Mouse (Mus musculus) cerebellum, adult 18-20 months (tissue): Measurements from ENCODE around the gene Rln1.

Experiments
- DNase-seq, 2 experiments: peaks; one replicate each; pipeline ENCODE4 v3.0.0; 2021

Gene Rln1

DNA sequence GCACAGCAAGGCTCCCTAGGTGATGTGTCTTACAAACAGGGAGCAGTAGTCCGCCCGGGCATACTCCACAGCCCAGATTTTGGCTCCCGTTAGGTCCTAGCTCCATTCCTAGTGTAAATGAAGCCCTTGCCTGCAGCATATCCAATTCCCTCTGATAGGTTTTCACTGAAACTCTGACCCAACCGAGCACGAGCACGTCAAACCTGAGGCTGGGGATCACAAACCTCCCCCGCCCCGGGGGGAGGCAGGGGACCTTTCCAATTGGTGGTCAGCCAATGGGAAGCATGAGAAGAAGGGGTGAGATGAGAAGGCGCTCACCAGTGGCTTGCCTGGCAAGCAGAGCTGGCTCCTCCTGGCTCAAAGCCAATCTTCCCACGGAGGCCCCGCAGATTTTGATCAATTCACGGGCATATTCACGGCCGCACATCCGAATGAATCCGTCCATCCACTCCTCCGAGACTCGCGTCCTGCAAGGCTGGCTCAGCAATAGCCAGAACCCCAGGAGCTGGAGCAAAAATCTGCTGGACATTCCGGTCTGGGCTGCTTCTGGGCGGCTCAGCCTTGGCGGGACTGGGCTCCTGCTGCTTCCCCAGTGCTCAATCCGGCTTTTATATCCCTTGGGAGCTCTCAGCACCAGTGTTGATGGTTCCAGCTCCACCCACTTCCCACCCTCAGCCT is at the start of gene Rln1:
Gene Rln1 (minus strand): TSS at position 603 of the 678 bp plus-strand sequence.
- peak; percentile 15 to 49 for DNase-seq

DNA sequence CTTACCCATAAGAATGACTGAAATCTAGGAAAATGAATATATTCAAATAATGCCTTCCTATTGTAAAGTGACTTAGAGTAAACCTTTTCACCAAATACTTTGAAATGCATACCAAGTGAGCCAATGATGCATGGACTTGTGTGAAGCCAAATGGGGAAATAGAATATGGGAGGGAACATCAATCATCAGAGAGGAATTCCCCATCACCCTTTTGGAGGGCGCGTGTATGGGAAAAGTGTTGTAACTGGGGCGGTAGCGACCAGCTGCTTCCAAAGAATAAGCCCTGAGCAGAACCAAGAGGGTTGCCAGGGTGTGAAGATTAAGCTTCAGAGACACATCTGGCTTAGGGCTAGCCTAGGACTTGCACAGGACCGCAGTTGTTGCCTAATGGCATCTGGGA is 48.9 kb upstream of the Rln1 start:
- no peak for DNase-seq

DNA sequence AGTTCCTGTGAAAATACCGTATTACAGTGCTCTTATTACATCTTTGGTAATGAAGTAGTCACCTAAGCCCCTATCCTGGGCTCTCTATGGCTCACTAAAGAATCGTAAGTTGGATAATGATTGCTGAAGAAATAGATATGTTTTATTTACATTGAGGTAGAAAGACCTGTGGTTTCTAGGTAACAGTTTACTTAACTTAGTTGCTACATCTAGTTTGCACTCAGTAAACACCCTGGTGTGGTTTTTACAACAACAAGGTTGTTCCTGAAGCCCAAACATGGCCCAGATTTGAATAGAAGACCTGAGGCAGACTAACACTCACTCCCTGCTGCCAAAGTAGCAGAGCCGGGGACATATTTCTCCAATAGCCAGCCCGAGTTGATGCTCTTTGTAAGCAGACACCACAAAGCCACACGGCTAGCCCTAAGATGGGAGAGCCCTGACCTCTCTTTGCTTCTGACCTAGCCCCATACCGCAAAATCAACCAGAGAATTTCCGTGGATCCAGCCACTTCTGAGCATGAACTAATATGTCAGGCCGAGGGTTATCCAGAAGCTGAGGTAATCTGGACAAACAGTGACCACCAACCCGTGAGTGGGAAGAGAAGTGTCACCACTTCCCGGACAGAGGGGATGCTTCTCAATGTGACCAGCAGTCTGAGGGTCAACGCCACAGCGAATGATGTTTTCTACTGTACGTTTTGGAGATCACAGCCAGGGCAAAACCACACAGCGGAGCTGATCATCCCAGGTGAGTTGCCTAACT is 45.6 kb upstream of the Rln1 start:
- no peak for DNase-seq

DNA sequence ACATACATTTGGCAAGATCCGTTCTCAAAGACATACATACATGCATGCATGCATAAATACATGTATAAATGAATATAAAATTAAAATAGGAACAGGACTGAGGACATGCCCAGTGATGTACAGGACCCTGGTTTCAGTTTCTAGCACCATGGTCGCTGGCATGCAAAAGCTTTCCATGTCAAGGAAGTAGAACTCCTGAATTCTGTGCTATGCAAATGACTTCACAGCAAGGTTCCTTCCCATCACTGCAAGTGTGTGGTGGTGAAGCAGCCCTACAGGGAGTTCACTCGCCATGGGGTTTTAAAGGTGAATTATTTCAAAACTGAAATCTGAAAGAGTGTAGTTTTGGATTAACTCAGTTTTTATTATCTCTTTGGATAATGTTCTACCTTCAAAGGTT is 41.9 kb upstream of the Rln1 start:
- DNase-seq: no peak

DNA sequence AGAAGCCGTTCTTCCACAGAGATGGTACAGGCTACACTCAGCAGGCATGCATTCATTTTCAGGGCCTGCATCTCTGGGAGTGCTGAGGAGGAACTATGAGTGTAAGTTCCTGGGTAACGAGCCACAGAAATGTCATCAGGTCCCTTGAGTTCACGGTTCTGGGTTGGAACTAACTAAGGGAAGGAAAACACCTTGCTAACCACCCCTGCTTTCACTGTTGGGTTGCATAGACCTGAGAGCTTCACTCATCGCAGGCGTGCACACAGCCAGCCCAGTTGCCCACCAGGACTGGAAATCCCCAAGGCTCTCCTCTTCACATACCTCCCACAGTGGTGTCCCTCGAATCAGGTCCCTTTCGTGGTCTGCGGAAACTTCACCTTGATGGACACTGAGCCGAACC is 40.5 kb upstream of the Rln1 start:
- no peak for DNase-seq

DNA sequence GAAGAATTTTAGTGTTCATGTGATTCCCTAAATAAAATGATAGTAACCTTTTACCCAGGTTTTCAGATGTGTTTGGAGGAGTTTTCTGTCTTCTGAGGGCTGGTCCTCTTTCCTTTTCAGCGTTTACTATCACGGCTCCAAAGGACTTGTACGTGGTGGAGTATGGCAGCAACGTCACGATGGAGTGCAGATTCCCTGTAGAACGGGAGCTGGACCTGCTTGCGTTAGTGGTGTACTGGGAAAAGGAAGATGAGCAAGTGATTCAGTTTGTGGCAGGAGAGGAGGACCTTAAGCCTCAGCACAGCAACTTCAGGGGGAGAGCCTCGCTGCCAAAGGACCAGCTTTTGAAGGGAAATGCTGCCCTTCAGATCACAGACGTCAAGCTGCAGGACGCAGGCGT is 39.0 kb upstream of the Rln1 start:
- no peak for DNase-seq

DNA sequence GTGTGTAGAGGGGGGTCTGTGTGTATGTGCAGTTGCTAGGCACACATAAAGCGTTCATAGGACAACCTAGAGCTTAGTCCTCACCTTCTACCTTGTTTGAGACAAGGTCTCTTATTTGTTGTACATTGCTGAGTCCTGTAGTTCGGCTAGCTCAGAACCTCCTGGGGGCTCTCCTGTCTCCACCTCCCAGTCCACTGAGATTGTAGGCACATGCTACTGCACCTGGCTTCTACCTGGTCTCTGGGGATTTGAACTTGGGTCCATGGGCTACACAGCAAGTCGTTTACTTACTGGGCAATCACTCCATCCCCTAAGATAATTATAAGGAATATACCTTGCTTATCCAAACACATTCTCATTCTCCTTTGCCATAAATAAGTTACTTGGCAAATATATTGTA is 38.2 kb upstream of the Rln1 start:
- DNase-seq: no peak

DNA sequence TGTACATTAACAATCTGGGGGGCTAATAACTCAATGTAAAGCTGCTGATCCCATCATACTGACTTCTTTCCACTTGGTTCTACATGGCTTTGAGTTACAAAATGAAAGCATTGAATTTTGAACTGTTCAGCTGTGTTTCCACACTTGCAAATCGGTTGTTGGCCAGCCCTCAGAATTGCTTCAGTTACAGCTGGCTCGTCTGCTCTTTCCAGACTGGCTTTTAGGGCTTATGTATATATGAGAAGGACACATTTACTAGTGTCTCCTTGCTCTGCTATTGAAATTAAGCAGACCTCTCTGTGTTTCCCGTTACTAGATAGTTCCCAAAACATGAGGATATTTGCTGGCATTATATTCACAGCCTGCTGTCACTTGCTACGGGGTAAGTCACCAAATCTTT is 37.7 kb upstream of the Rln1 start:
- no peak for DNase-seq

DNA sequence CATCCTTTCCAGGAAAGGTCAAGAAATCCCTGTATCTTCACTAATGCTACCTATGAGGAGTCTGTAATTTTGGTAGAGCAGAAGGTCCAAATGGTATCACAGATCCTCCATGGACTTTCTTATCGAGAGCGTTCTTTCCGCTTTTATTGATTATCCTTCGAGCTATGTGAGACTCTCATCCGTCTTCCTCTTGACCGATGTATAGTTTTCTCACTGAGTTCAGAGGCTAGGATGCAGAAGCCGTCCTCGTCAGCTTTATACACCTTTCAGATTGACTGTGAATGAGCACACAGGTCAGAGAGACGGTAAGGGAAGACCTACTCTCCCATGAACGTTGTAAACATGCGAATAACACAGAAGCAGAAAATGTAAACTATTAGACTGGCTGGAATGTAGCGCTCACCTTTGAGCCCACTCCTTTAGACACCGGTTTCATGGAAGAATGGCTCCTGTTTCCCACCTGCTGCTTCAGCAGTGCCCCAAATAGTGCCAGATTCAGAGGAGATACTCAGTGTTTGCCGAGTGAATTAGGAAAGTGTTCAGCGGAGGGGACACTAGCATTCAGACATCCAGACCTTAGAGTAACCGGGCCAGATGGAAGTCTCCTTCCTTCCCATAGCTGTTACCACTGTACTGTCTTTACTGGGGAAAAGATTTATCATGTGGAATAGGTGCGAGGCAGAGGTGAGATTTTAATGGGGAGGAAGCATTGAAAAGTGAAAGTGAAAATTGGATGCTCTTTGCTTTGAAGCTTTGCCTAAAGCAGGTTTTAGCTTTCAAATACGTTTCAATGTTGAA is 37.0 kb upstream of the Rln1 start:
- no peak for DNase-seq

DNA sequence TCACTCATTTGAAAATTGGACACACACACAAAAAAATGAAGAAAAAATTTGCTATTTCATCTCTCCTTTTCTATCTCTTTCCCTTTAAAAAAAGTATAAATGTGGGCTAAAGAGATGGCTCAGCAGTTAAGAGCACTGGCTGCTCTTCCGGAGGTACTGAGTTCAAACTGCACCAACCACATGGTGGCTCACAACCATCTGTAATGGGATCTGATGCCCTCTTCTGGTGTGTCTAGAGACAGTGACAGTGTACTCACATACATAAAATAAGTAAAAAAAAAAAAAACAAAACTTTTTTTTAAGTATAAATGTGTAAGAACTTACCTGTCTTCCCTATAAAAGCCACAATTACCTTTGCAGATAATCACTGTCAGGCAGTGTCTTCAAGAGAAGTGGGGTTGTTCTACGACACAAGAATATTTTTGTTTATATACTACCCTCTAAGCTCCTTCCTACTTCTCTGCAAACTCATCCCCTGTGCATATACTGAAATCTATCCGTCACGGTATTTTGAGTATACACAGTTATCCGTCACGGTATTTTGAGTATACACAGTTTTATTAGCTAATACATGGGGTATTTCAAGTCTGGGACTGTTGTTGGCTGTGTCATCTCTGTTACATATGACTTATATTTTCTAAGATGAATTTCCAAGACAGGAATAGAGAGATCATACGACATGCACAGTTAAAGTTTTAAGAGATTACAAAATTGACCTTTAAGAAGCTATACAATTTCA is 36.2 kb upstream of the Rln1 start:
- no peak for DNase-seq

DNA sequence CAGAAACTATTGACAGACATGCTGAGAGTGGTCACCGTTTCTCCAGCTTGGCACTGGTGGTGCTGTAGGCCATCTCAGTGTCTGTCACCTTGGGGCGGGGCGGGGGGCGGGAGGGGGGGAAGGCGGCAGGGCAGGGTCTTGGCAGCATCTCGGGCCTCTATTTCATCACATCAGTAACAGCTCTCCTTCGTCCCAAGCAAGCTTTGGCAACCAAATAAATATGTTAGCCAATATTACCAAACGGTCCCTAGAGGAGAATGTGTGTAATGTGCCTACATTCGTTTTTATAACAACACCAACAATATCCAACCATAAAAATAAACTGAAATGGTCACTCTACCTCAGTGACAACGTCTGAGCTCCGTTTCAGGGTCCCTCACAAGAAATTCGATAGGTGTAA is 35.6 kb upstream of the Rln1 start:
- DNase-seq: no peak

DNA sequence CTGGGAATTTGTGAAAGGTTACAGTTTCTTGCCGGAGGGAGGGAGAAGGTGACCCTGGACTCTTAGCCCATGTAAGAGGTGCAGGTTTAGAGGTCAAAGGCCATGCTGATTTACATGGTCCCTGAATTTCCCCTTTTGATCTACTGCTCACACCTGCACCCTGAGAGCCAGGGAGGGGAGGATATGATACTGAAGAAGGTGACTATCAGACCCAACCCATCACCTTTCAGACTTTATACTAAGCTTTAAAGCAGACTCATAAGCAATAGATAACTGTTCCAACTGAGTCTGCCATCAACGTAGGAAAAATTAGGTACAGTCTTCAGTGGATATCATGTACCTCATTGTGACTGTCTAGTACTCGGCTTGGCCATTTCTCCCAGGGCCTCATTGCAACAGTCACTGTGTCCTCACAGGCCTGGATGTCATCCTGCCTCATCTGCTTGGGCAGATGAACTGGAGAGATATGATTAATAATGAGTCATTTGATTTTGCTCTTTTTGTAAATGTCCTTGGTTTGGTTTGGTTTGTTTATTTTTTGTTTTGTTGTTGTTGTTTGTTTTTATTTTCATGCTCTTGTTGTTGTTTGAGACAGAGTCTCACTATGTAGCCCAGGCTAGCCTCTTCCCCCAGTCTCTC is 34.3 kb upstream of the Rln1 start:
- no peak for DNase-seq

DNA sequence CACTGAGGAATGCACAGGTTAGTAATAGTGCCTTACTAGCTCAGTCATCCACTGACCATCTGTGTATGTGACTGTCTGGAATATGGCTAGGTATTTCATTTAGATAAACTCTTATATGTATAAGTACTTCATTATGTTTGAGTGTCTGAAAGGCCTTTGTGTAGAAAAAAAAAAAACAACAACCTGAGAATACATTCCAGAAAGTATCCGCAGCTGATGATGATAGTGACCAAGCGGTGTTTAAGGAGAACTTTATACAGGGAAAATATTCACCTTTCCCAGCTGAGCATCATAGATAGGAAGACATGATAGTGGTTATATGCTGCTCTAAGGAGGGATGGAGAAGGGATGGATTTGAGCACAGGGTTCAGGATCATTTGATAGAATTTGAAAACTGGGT is 33.6 kb upstream of the Rln1 start:
- no peak for DNase-seq

DNA sequence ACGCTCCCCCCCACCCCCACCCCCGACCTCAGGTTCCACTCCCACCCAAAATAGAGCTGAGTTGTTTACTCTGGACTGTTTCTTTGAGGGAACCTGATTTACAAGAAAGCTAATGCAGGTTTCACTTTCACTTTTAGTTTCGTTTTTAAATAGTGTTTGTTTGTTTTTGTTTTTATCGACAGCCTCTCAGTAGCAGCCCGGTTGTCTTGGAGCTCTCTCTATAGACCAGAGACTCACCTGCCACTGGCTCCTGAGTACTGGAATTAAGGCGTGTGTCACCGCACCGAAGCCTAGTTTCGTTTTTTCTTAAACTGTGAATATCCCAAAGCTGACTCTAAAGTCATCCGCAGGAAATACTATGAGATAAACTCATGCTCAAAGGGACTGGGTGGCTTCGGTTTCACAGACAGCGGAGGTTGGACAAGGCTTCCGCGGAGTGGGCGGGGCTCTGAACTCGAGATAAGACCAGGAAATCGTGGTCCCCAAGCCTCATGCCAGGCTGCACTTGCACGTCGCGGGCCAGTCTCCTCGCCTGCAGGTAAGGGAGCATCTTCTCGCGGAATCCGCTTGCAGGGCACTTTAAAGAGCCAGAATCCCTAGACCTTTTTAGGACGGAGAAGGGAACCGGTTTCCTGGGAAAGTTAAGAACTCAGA is 32.6 kb upstream of the Rln1 start, which contains the start of the genes Plgrkt and Cd274:
Gene Plgrkt (minus strand): TSS at position 422 of the 654 bp plus-strand sequence.
Gene Cd274 (plus strand): TSS at position 487 of the 654 bp plus-strand sequence.
- DNase-seq: peak; percentile 64 to 72

DNA sequence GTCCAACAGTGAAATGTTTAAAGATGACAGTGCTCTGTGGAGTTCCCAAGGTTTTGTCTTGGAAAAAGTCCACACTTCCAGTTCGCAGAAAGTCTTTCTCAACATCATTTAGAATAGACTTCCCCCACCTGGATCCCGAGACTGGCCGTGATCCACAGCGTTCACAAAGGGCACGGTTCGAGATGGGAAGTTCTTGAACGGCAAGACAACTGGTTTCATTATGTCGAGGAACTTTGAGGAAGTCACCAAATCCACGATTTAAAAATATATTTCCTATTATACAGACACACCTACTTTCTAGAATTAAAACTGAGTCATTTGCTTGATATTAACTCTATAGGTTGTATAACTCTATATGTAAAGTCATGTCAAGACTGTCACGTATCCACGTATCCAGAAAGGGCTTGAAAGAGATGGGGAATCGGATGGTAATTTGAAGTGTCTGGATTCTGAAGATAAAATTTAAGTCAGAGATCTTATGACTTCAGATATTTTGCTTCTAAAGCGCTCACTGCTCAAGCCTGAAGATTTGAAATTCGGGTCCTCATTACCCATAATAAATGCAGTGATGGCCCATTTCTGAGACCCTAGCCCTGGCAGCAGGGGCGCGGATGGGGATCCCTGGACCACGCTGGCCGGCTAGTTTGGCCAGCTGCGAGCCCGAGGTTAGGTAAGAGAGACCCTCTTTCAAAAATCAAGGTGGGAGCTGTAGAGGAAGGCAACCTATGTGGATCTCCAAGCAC is 31.9 kb upstream of the Rln1 start:
- no peak for DNase-seq

DNA sequence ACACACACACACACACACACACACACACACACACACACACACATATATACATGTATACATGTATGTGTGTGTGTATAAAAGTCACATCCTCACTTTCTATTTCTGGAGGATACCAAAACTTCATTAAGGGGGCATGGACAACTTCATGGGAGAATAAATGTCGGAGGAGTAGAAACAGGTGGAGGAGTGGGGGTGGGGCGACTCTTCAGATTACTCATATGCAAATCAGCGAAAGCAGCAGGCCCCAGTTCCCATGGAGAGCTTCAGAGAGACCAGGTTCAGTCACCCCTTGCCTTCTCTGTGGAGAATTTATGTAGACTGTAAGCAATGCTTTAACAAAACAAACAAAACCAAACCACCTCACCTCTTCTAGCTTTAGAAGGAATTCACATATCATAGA is 30.6 kb upstream of the Rln1 start:
- no peak for DNase-seq

DNA sequence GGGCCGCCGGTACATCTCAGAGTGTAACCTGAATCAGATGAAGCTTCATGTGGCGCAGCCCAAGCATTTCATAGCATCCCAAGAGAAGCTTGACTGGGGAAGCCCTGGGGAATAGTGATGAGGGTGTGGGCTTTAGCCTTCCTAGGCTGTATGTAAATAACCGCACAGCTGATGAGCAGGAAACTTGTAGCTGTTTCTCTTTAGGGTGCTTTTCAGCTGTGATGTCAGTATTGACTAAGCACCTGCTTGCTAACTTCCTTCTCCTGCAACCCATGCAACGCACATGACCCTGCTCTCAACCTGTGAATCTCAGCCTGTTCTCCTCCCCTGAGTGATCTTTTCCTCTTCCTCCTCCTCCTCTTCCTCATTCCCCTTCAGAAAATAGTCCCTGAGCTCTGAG is 29.6 kb upstream of the Rln1 start:
- DNase-seq: no peak

DNA sequence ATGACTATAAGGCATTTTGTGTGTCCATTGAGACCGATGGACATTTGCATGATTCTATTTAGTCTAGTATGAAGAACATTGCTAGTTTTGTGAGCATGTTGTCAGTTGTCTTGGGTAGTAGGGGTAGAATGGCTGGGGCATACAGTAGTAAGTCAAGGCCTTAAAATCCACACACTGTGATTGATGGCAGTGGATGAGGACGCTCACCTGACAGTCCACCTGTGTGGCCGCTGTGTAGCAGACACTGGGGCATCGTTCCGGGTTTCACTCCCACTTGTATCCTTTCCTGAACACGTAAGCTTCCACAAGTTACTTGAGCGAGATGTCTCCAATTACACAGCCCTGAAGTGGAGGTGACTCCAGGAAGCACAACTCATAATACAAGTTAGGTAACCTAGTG is 29.1 kb upstream of the Rln1 start:
- DNase-seq: no peak

DNA sequence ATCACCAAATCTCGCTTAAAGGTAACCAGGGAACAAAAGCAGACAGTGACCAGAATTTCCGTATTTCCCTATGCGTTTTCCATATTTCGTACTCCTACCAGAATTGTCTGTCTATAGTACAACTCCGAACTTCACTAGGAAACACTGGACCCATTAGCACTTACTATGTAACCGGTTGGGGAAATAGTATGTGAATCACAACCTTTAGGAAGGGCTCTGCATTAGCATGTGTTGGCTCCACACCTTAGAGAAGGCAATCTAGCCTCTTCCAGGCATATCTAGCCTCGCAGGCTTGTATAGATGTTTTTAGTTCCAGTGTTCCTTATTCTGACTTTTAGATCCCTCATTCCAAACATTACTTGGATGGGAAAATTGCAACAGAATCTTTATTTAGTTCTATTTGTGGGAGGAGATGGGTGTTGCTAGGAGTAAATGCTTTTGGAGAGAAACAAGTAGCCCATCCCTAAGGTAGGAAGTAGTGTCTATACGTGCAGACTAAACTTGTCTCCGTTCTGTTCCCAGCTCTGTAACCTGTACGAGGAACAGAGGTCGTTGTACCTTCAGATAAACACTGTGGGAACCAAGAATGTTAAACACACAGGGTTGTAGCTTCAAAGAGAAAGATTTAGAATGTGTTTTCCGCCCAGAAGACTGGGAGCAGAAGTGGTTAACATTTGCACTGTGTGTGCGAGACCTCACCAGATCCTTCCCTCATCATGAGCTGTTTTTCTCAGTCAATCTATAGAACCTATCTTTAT is 27.9 kb upstream of the Rln1 start:
- DNase-seq: no peak

DNA sequence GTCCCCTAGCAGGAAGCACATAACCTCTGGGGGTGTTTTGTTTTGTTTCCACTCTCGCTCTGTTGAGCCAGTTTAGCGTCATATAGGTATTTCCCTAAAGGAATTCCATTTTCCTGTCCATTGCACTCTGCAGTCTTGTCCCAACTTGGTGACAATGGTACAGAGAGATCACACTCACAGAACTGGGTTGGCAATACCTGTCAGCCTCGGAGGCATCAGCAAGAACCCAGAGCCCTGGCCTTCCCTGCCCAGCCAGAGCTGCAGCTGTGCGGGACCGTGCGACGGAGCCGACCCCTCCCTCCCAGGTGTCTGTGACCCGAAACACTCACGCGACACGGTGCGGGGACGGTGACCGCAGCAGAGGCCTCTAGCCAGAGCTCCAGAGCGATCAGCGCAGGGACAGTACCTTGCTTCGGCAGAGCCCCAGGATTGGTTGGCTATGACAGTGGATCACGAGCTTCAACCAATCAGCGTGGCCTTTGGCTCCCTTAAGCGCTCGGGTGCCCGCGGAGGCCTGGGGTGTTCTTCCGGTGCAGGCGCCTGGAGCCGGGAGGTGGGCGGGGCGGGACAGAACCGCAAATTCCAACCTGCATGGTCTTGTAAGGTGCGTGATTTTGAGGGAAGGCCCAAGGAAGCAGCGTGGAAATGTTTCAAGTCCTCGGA is 27.1 kb upstream of the Rln1 start:
- DNase-seq: peak; percentile 92 to 96
